Mouse (Mus musculus): ENCODE data around the gene 1700020A23Rik. TPM values are rescaled to one million over a fixed set of nuclear protein-coding genes. Genes with fewer than 3 reads are reported as not detected.

The 1700020A23Rik gene
- polyA plus RNA-seq, 1 experiment from 2014 or later, result not detected

DNA sequence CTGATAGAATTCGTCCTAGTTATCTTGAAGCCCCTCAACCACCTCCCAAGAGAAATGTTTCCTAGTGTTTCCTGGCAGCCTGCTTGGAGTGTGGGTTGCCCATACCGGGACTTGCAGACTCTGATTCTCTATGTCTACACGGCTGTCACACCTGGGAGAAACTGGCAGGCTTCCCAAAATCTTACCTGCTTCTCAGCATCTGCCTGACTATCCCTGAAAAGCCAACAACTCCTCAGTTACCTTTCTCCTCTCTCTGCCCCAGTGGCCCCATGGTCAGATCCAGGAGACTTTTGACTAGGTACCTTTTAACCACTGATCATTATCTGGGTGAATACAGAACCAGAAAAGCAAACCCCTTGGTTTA is 46.6 kb downstream of the 1700020A23Rik start:
- Histone ChIP-seq H3K4me3 (ENCODE audit: inconsistent target) (peak overlapping the region; percentile 85), H3K27ac (peak overlapping the region; percentile 81), H3K36me3 (ENCODE audit: inconsistent target) (no peaks in the 10 kb centered on the region), H3K79me2 (ENCODE audit: inconsistent target) (peaks cover 63% of the 10 kb centered on the region)
- 63% methylated on average over 3 of the region's 3 CpGs for WGBS (ENCODE audit: missing documents)

DNA sequence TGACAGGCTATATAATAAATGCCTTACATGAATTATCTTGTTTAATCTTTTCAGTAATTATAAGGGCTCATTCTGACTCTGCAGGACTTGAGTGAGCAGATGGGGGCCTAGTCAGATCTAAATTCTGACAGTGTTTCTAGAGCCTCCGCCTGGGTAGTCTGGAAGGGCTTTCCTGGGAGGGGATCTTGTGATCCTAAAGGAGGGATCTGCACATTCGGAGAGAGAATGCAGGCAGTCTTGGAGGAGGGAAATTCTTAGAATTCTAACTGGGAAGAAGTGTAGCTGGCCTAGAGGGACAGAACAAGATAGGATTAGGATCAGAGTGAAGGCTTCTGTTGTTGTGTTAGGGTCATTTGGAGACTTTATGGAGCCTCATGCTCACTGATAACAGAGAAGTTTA is 47.2 kb downstream of the 1700020A23Rik start:
- peaks cover 69% of the 10 kb centered on the region for H3K79me2 ChIP-seq (ENCODE audit: inconsistent target)
- H3K36me3 ChIP-seq (ENCODE audit: inconsistent target), result no peaks in the 10 kb centered on the region
- H3K27ac ChIP-seq, result peak overlapping the region; percentile 81
- 100% methylated on average over 1 of the region's 2 CpGs for WGBS (ENCODE audit: missing documents)
- peak overlapping the region; percentile 85; the same call in 1 of the 2 replicates for H3K4me3 ChIP-seq (ENCODE audit: inconsistent target)

DNA sequence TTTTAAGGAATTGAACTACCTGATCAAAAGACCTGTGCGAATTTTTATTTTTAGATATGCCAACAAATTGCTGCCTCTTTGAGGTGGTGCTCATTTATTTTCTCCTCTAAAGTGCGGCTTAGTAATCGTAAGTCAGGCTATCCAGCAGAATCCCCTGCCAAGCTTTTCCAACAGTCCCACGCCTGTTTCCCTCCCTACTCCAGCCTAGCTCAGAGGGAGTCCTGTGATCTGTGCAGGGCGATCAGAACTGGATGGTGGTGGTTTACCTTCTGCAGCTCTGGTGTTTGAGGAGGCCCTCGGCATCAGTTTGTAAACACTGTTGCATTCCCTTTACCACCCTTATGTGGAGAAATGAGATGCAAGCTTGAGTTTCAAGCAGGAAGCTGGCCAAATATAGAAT is 48.4 kb downstream of the 1700020A23Rik start:
- H3K36me3 ChIP-seq (ENCODE audit: inconsistent target), result no peaks in the 10 kb centered on the region
- H3K27ac ChIP-seq, result peak overlapping the region; percentile 81
- no peak overlapping the region for H3K4me3 ChIP-seq (ENCODE audit: inconsistent target)
- 75% methylated on average over 6 of the region's 6 CpGs for WGBS (ENCODE audit: missing documents)
- peaks cover 81% of the 10 kb centered on the region for H3K79me2 ChIP-seq (ENCODE audit: inconsistent target)

DNA sequence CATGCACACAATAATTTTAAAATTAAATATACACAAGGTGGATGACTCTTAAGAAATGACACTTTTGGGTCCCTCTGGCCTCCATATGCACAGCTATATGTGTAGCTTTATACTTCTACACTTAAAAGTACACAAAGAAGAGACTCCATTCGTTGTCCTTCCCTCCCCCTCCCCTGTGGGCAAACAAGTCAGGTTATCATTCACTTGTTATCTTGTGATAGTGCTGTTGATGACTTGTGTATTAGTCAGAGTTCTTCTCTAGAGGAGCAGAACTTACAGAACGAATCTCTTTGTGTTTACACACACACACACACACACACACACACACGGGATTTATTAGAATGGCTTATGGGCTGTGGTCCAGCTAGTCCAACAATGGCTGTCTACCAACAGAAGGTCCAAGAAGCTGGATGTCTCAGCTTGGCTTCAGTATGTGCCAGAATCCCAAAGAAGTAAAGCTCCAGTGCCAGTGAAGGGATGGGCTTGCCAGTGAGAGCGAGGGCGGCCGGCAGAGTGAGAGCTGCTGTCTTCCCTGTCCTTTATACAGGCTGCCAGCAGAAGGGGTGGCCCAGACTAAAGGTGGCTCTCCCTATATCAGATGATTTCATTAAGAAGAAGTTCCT is 49.8 kb downstream of the 1700020A23Rik start:
- Histone ChIP-seq H3K36me3 (ENCODE audit: inconsistent target) (no peaks in the 10 kb centered on the region), H3K4me3 (ENCODE audit: inconsistent target) (no peak overlapping the region), H3K79me2 (ENCODE audit: inconsistent target) (peaks cover 95% of the 10 kb centered on the region), H3K27ac (no peak overlapping the region)
- 97% methylated on average over 6 of the region's 6 CpGs for WGBS (ENCODE audit: missing documents)

Other genes starting within 250 kb of the 1700020A23Rik start
- 53.8 to 226 TPM (median 142 TPM) in 3 replicates for gene Snrpb, start 225.9 kb upstream of the 1700020A23Rik start, polyA plus RNA-seq (2018)
- not detected in 3 replicates for gene Tmc2, start 210.1 kb upstream of the 1700020A23Rik start, polyA plus RNA-seq (2018)
- gene Nop56, start 130.8 kb upstream of the 1700020A23Rik start, polyA plus RNA-seq (2018), result 38.9 to 156 TPM (median 72.2 TPM) in 3 replicates
- gene Idh3b, start 120.7 kb upstream of the 1700020A23Rik start, polyA plus RNA-seq (2018), result 93.5 to 120 TPM (median 103 TPM) in 3 replicates
- gene Ebf4, start 110.1 kb upstream of the 1700020A23Rik start, polyA plus RNA-seq (2018), result not detected in 3 replicates
- 0.23 TPM in 1 of 3 replicates, not detected in the others for gene Cpxm1, start 7.7 kb upstream of the 1700020A23Rik start, polyA plus RNA-seq (2018)
- not detected in 3 replicates for gene Gm28372, start within 50 bp of the 1700020A23Rik start, polyA plus RNA-seq (2018)
- not detected in 3 replicates for gene Tmem239, start 1.2 kb downstream of the 1700020A23Rik start, polyA plus RNA-seq (2018)
- 40.1 to 54.6 TPM (median 47.9 TPM) in 3 replicates for gene Vps16, start 19.1 kb downstream of the 1700020A23Rik start, polyA plus RNA-seq (2018)
- 9.0 to 12.8 TPM (median 11.4 TPM) in 3 replicates for gene Pced1a, start 19.4 kb downstream of the 1700020A23Rik start, polyA plus RNA-seq (2018)
- gene Ptpra, start 45.0 kb downstream of the 1700020A23Rik start, polyA plus RNA-seq (2018), result 146 to 403 TPM (median 209 TPM) in 3 replicates
- 14.0 to 43.6 TPM (median 23.4 TPM) in 3 replicates for gene Mrps26, start 158.5 kb downstream of the 1700020A23Rik start, polyA plus RNA-seq (2018)
- not detected in 3 replicates for gene Oxt, start 170.9 kb downstream of the 1700020A23Rik start, polyA plus RNA-seq (2018)
- gene Avp, start 177.3 kb downstream of the 1700020A23Rik start, polyA plus RNA-seq (2018), result not detected in 3 replicates
- 5.1 to 6.4 TPM (median 6.0 TPM) in 3 replicates for gene Fastkd5, start 224.8 kb downstream of the 1700020A23Rik start, polyA plus RNA-seq (2018)
- 3.2 to 4.9 TPM (median 3.9 TPM) in 3 replicates for gene Ubox5, start 224.8 kb downstream of the 1700020A23Rik start, polyA plus RNA-seq (2018)
- gene Lzts3, start 237.5 kb downstream of the 1700020A23Rik start, polyA plus RNA-seq (2018), result 1.2 to 1.6 TPM (median 1.4 TPM) in 3 replicates

Measured in macrophage (primary cell).